Mouse (Mus musculus) c-Kit-positive CD71-positive TER-119-negative erythroid progenitor cells, embryonic 14.5 days (primary cell): Measurements from ENCODE around the gene Cldn34b1.
"Not testable (repeated sequence)": the region's sequence is repeated elsewhere in the genome, so short reads cannot be mapped to it uniquely, and the experiment has no call there.

ENCODE experiments used
- DNase-seq: peaks from one replicate; pipeline ENCODE4 v3.0.0-alpha.2; 2013; ENCODE audit warnings: low read depth

The Cldn34b1 gene

GRCm38 (mm10) chrX:154890167-154890566 lies at the start of gene Cldn34b1:
Gene Cldn34b1 (minus strand): TSS chrX:154890267.
- not testable (repeated sequence) for DNase-seq

- not testable (repeated sequence) for DNase-seq
Measured at GRCm38 (mm10) chrX:154935887-154936286, 45.8 kb upstream of the Cldn34b1 start, which contains the start of gene Magea6. Gene Magea6 (minus strand): TSS chrX:154935987.
